Mouse (Mus musculus): ENCODE data around the gene Pex5l. TPM values are rescaled to one million over a fixed set of nuclear protein-coding genes. Genes with fewer than 3 reads are reported as not detected.

Pex5l gene
- 0.38 and 0.70 TPM in 2 replicates for polyA plus RNA-seq (2012; rRNA removed)

DNA sequence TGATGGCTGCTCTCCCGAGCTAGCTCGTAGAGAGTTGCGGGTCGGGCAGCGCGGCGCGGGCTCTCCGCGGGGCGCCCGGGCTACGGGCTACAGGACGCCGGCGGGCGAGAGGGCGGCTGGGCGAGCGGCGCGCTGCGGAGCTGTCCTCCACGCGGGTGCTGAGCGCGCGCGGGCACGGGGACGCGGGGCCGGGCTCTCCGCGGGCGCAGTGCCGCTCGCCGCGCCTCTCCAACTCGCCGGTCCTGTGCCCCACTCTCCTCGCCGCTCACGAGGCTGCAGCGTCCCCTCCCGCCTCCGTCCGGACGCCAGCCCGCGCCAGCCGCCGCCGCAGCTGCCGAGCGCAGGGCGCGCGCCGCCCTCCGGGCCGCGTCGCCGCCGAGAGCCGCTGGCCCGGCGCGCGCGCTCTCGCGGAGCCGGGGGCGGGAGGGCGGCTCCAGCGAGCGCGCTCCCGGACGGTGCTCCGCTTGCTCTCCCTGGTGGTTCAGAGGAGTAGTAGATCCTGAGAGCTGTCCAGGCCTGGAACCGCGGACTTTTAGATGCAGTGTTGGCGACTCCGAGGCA lies at the start of gene Pex5l:
Gene Pex5l (minus strand): TSS at position 347 of the 561 bp plus-strand sequence.
- no peaks in the 10 kb centered on the region for H3K4me1 ChIP-seq (ENCODE audit: control insufficient read depth, insufficient read depth, insufficient read length, low read length)
- H3K27ac ChIP-seq (ENCODE audit: insufficient read depth, low read depth, low read length), result no peak within 1 kb of the TSS
- WGBS, result 2% methylated on average over 88 of the region's 88 CpGs
- H3K36me3 ChIP-seq (ENCODE audit: control insufficient read depth, insufficient read depth, low read length), result no peaks in the 10 kb centered on the region
- peak within 1 kb of the TSS; percentile 31 for H3K4me3 ChIP-seq (ENCODE audit: low read depth, low read length)
- H3K27me3 ChIP-seq (ENCODE audit: control insufficient read depth, insufficient read depth, low read length), result no peaks in the 10 kb centered on the region
- no peak for TF ChIP-seq POLR2A (IDR thresholded peaks at IDR 0.05; ENCODE audit: low read depth, low read length)
- no peak for TF ChIP-seq CTCF (IDR thresholded peaks at IDR 0.05; ENCODE audit: extremely low read depth, insufficient read length, insufficient replicate concordance, low read depth, low read length)

DNA sequence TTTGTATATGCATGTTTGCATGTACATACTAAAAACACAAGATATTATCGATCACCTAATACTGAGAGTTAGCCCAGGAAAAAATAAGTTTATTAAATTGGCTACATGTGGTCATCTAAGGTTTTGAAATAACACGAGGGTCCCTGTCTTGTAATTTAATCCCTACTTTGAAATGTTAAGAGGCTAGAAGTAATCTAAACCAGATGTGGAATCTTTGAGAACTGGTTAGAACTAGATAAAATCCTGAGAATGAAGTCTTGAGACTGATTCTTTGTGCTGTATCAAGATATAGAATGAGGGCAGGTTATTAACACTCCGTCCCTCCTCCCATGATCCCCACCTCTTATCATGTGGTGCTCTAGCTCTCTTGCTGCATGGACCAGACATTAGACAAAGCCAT lies 22.1 kb upstream of the Pex5l start:
- Histone ChIP-seq H3K27ac (ENCODE audit: insufficient read depth, low read depth, low read length) (no peak overlapping the region), H3K4me3 (ENCODE audit: low read depth, low read length) (no peak overlapping the region), H3K27me3 (ENCODE audit: control insufficient read depth, insufficient read depth, low read length) (no peaks in the 10 kb centered on the region), H3K36me3 (ENCODE audit: control insufficient read depth, insufficient read depth, low read length) (no peaks in the 10 kb centered on the region), H3K4me1 (ENCODE audit: control insufficient read depth, insufficient read depth, insufficient read length, low read length) (no peaks in the 10 kb centered on the region)
- TF ChIP-seq POLR2A (IDR thresholded peaks at IDR 0.05; ENCODE audit: low read depth, low read length), result no peak
- TF ChIP-seq CTCF (IDR thresholded peaks at IDR 0.05; ENCODE audit: extremely low read depth, insufficient read length, insufficient replicate concordance, low read depth, low read length), result no peak
- 76% methylated on average over 3 of the region's 3 CpGs for WGBS

DNA sequence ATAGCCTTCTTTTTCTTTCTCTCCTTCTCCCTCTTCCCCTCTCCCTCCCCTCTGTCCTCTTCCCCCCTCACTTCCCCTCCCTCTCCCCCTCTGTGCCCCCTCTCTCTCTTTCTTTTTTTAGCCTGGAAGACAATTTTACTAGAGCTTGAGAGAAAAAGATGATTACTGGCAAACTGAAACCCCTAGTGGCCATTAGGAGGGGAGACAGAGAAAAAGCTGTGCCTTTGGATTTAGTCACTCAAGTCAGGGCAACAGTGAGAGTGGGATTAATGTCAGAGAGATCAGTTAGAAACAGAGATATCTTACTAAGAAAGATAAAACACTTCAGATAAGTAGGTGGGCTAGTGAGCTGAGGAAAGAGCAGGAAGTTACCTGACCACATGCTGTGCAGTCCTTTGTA lies 20.8 kb upstream of the Pex5l start:
- Histone ChIP-seq H3K4me3 (ENCODE audit: low read depth, low read length) (no peak overlapping the region), H3K4me1 (ENCODE audit: control insufficient read depth, insufficient read depth, insufficient read length, low read length) (no peaks in the 10 kb centered on the region), H3K36me3 (ENCODE audit: control insufficient read depth, insufficient read depth, low read length) (no peaks in the 10 kb centered on the region), H3K27ac (ENCODE audit: insufficient read depth, low read depth, low read length) (no peak overlapping the region), H3K27me3 (ENCODE audit: control insufficient read depth, insufficient read depth, low read length) (no peaks in the 10 kb centered on the region)
- TF ChIP-seq POLR2A (IDR thresholded peaks at IDR 0.05; ENCODE audit: low read depth, low read length), result no peak
- no peak for TF ChIP-seq CTCF (IDR thresholded peaks at IDR 0.05; ENCODE audit: extremely low read depth, insufficient read length, insufficient replicate concordance, low read depth, low read length)

DNA sequence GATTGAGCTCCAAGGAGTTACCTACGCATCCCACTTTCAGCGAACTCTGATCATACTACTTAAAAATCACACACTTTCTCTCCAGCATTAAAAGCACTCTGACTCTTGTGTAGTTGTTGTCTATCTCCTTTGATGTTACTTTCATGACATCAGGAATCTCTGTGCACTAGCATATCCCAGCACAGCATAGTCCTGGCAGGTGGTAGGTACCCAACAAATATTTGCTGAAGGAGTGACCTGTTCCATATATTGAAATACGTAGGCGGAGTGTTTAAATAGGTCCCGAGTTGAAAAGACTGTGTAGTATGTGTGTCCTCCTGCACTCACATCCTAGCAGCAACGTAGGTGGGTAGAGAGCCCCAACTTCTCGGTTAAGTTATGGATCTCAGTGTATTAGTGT lies 545 bp upstream of the Pex5l start:
- H3K4me1 ChIP-seq (ENCODE audit: control insufficient read depth, insufficient read depth, insufficient read length, low read length), result no peaks in the 10 kb centered on the region
- no peak overlapping the region for H3K27ac ChIP-seq (ENCODE audit: insufficient read depth, low read depth, low read length)
- H3K36me3 ChIP-seq (ENCODE audit: control insufficient read depth, insufficient read depth, low read length), result no peaks in the 10 kb centered on the region
- TF ChIP-seq POLR2A (IDR thresholded peaks at IDR 0.05; ENCODE audit: low read depth, low read length), result no peak
- no peak for TF ChIP-seq CTCF (IDR thresholded peaks at IDR 0.05; ENCODE audit: extremely low read depth, insufficient read length, insufficient replicate concordance, low read depth, low read length)
- no peak overlapping the region for H3K4me3 ChIP-seq (ENCODE audit: low read depth, low read length)
- WGBS, result 47% methylated on average over 7 of the region's 7 CpGs
- H3K27me3 ChIP-seq (ENCODE audit: control insufficient read depth, insufficient read depth, low read length), result no peaks in the 10 kb centered on the region

DNA sequence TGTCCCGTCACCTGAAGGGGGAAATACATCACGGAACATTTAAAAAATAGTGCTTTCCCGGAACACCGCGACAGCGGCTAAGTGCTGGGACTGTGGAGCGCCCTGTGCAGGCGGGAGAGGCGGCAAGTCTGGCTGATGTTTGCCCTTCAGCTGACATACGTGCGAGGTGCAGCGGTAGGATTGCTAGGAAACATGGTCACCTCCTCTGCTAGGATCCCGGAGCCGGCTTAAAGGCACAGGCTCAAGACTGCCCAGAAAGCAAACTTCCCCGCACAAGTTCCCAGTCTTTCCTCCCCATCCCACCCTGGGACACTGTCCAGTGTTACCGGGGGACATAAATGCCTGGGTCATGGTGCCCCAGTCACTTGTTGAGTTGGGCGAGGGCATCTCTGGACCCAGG lies 649 bp downstream of the Pex5l start:
- H3K27me3 ChIP-seq (ENCODE audit: control insufficient read depth, insufficient read depth, low read length), result no peaks in the 10 kb centered on the region
- peak overlapping the region; percentile 31; the same call in 1 of the 2 replicates for H3K4me3 ChIP-seq (ENCODE audit: low read depth, low read length)
- TF ChIP-seq POLR2A (IDR thresholded peaks at IDR 0.05; ENCODE audit: low read depth, low read length) (no peak), CTCF (IDR thresholded peaks at IDR 0.05; ENCODE audit: extremely low read depth, insufficient read length, insufficient replicate concordance, low read depth, low read length) (no peak)
- WGBS, result 3% methylated on average over 17 of the region's 17 CpGs
- H3K4me1 ChIP-seq (ENCODE audit: control insufficient read depth, insufficient read depth, insufficient read length, low read length), result no peaks in the 10 kb centered on the region
- H3K27ac ChIP-seq (ENCODE audit: insufficient read depth, low read depth, low read length), result no peak overlapping the region
- no peaks in the 10 kb centered on the region for H3K36me3 ChIP-seq (ENCODE audit: control insufficient read depth, insufficient read depth, low read length)

DNA sequence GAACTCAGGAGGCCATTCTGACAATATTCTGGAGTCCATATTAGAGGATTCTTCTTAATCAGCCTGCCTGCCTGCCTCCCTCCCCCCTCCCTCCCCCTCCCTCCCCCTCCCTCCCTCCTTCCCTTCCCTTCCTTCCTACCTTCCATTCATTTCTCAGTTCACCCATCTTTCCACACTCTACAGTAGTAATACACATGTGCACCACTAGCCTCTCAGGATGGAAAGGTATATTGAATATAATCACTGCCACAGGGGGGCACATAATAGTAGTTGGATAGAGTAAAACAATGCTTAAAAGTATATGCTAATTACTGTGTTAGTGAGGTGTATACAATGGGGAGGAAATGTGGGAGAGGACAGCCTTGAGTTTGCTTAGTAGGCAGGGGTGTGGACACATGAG lies 13.1 kb downstream of the Pex5l start:
- H3K36me3 ChIP-seq (ENCODE audit: control insufficient read depth, insufficient read depth, low read length), result no peaks in the 10 kb centered on the region
- TF ChIP-seq CTCF (IDR thresholded peaks at IDR 0.05; ENCODE audit: extremely low read depth, insufficient read length, insufficient replicate concordance, low read depth, low read length), result no peak
- TF ChIP-seq POLR2A (IDR thresholded peaks at IDR 0.05; ENCODE audit: low read depth, low read length), result no peak

DNA sequence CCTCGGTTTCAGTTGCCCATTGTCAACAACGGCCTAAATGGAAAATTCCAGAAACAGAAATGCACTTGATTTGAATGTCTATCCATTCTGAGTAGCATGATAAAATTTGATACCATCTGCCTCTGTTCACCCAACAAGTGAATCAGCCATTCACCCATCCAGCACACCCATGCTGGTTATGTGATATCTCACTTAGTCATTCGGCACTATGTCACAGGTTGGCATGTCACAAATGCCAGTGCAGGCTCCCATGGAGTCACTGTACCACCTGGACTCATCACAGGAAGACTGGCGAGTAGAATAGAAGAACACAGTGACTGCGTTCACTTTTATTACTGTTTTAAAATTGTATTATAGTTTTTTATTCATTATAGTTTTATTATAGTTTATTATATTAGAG lies 18.3 kb downstream of the Pex5l start:
- no peak overlapping the region for H3K27ac ChIP-seq (ENCODE audit: insufficient read depth, low read depth, low read length)
- no peaks in the 10 kb centered on the region for H3K4me1 ChIP-seq (ENCODE audit: control insufficient read depth, insufficient read depth, insufficient read length, low read length)
- no peaks in the 10 kb centered on the region for H3K27me3 ChIP-seq (ENCODE audit: control insufficient read depth, insufficient read depth, low read length)
- 82% methylated on average over 5 of the region's 5 CpGs for WGBS
- no peak overlapping the region for H3K4me3 ChIP-seq (ENCODE audit: low read depth, low read length)
- H3K36me3 ChIP-seq (ENCODE audit: control insufficient read depth, insufficient read depth, low read length), result no peaks in the 10 kb centered on the region
- TF ChIP-seq POLR2A (IDR thresholded peaks at IDR 0.05; ENCODE audit: low read depth, low read length) (no peak), CTCF (IDR thresholded peaks at IDR 0.05; ENCODE audit: extremely low read depth, insufficient read length, insufficient replicate concordance, low read depth, low read length) (no peak)

More for the DNA sequence above, 13.1 kb downstream of the Pex5l start:
- no peaks in the 10 kb centered on the region for H3K4me1 ChIP-seq (ENCODE audit: control insufficient read depth, insufficient read depth, insufficient read length, low read length)
- no peak overlapping the region for H3K4me3 ChIP-seq (ENCODE audit: low read depth, low read length)
- H3K27ac ChIP-seq (ENCODE audit: insufficient read depth, low read depth, low read length), result no peak overlapping the region
- no peaks in the 10 kb centered on the region for H3K27me3 ChIP-seq (ENCODE audit: control insufficient read depth, insufficient read depth, low read length)

Data from small intestine, adult 2 months (tissue).